8 mouse cellular contexts compared by ENCODE assay signal in the genomic region with DNA sequence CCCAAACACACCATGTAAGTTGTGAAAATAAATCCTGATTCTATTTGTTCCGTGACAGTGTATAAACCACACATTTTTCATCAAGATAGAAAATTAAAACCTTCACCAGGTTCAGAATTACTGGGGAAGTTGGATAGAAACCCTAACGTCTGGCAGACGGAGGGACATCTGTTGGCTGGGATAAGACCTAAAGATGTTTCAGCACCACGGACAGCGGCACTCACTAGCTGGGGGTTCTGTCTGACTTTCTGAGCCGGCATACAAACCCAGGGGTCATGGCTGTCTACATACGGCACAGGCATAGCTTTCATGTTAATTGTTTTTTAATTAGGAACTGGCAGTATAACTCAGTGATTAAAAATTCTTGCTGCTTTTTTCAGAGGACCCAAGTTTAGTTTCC.
DNase-seq lines count a peak whose midpoint lies in the region; ATAC-seq lines count a peak whose summit lies in the region.

No protein-coding gene starts in this region.

- no peaks in the 10 kb centered on the region for H3K9me3 ChIP-seq in midbrain, embryonic 10.5 days (replicated peaks)
- H3K9me3 ChIP-seq in midbrain, embryonic 15.5 days: no peaks in the 10 kb centered on the region
- H3K9me3 ChIP-seq in heart, embryonic 10.5 days: no peaks in the 10 kb centered on the region

- no peak overlapping the region for H3K4me3 ChIP-seq in midbrain, embryonic 10.5 days
- H3K4me3 ChIP-seq in midbrain, embryonic 15.5 days: no peak overlapping the region
- no peak overlapping the region for H3K4me3 ChIP-seq in heart, embryonic 10.5 days

- H3K27ac ChIP-seq in midbrain, embryonic 10.5 days (replicated peaks): no peak overlapping the region
- no peak overlapping the region for H3K27ac ChIP-seq in midbrain, embryonic 15.5 days
- no peak overlapping the region for H3K27ac ChIP-seq in heart, embryonic 10.5 days

- H3K4me1 ChIP-seq in midbrain, embryonic 10.5 days: peaks cover 21% of the 10 kb centered on the region
- H3K4me1 ChIP-seq in midbrain, embryonic 15.5 days: peaks cover 14% of the 10 kb centered on the region
- H3K4me1 ChIP-seq in heart, embryonic 10.5 days: no peaks in the 10 kb centered on the region

- H3K36me3 ChIP-seq in midbrain, embryonic 10.5 days: no peaks in the 10 kb centered on the region
- no peaks in the 10 kb centered on the region for H3K36me3 ChIP-seq in midbrain, embryonic 15.5 days (replicated peaks)
- H3K36me3 ChIP-seq in heart, embryonic 10.5 days: no peaks in the 10 kb centered on the region

- H3K27me3 ChIP-seq in midbrain, embryonic 10.5 days (ENCODE audit: low read depth, poor library complexity, severe bottlenecking): peaks cover 51% of the 10 kb centered on the region; the same call in 1 of the 2 replicates
- 0 out of 2 replicates have a peak, but pooled peaks cover 4% of the 10 kb centered on the region for H3K27me3 ChIP-seq in midbrain, embryonic 15.5 days (replicated peaks)
- H3K27me3 ChIP-seq in heart, embryonic 10.5 days (ENCODE audit: insufficient read depth, poor library complexity, severe bottlenecking): peaks cover 27% of the 10 kb centered on the region

- H3K4me2 ChIP-seq in midbrain, embryonic 15.5 days: no peak overlapping the region

- WGBS in midbrain, embryonic 10.5 days: 23% methylated on average over 7 of the region's 7 CpGs
- WGBS in midbrain, embryonic 15.5 days: 19% methylated on average over 7 of the region's 7 CpGs
- WGBS in heart, embryonic 10.5 days: 9% methylated on average over 7 of the region's 7 CpGs

- no peak overlapping the region for H3K9ac ChIP-seq in midbrain, embryonic 15.5 days

- no peak for ATAC-seq in midbrain, embryonic 15.5 days (replicated peaks)

- DNase-seq in adrenal gland, adult 18-20 months (ENCODE audit: low spot score in 2 of 2): peak; percentile 32 to 38
- DNase-seq in adrenal gland, postnatal 4 days (ENCODE audit: low spot score in 2 of 2): no peak
- DNase-seq in midbrain, embryonic 10.5 days (ENCODE audit: low spot score): peak; percentile 56
- peak; percentile 93 for DNase-seq in embryo, embryonic 10 days (ENCODE audit: low spot score)
- peak; percentile 15 for DNase-seq in lung, postnatal 36 days
- no peak for DNase-seq in cerebellum, postnatal 36 days
- no peak for DNase-seq in heart, embryonic 10.5 days (ENCODE audit: low spot score)

Comparison
In these comparisons a context has a peak if more than half of its experiments do, and no peak if none do; other contexts are left out.
1. DNase-seq: peak in adrenal gland, adult 18-20 months (2 of 2), midbrain, embryonic 10.5 days (single experiment), embryo, embryonic 10 days (single experiment) and lung, postnatal 36 days (single experiment); none in adrenal gland, postnatal 4 days (0 of 2), cerebellum, postnatal 36 days (0 of 2) and heart, embryonic 10.5 days (single experiment).